Mouse (Mus musculus) left cerebral cortex, adult 2 months (tissue): ENCODE measurements around the gene Creb3l1. TPM values are rescaled to one million over a fixed set of nuclear protein-coding genes. Genes with fewer than 3 reads are reported as not detected.
A peak's percentile ranks its signal among the peaks of the same experiment; 100 is the strongest.

ENCODE experiments used
- DNase-seq, 2 experiments: peaks; one replicate each; pipeline ENCODE4 v3.0.0; 2021 to 2022; ENCODE audit warnings: low spot score in 2 of 2, mixed read lengths in 1 of 2; ENCODE audit errors: extremely low spot score in 1 of 2
- H3K27ac ChIP-seq: fragments of 200-600 bp; 2 replicates; pipeline ENCODE4 v1.8.1; 2022
- H3K4me3 ChIP-seq: fragments of 200-600 bp; 2 replicates; pipeline ENCODE4 v1.8.1; 2022
- CTCF ChIP-seq: fragments of 200-600 bp; IDR thresholded peaks from 2 replicates; pipeline ENCODE4 v1.8.1; 2022; ENCODE audit warnings: antibody characterized with exemption, mild to moderate bottlenecking, moderate library complexity
- intact Hi-C: fragments of 180-260 bp; cut with DNase I; formaldehyde crosslinking; loops from one replicate; pipeline ENCODE4 v1.15.1; 2025
- long read RNA-seq, 2 experiments: library from polyadenylated mRNA; stranded (forward); transcript quantifications; one replicate each; pipeline ENCODE4 v2.0.0; 2021; ENCODE audit warnings: borderline mapping rate in 2 of 2
- total RNA-seq, 2 experiments: library from RNA; stranded (reverse); gene quantifications; 2 replicates each; pipeline ENCODE4 v1.2.3; 2021

Creb3l1 gene
- total RNA-seq, result 1 to 10 TPM; 2.3 TPM
- long read RNA-seq, experiment 1, transcript Creb3l1-201 (12 exons, 2,603 nt), result major isoform, 5 of 7 reads
- long read RNA-seq, experiment 1, partial matches to known transcripts, result 0 of 7 reads
- long read RNA-seq, experiment 1, other reads (novel, unspliced or antisense), result 2 of 7 reads
- long read RNA-seq, experiment 2, partial matches to known transcripts, result 0 of 3 reads
- long read RNA-seq, experiment 2, other reads (novel, unspliced or antisense), result 0 of 3 reads

DNA sequence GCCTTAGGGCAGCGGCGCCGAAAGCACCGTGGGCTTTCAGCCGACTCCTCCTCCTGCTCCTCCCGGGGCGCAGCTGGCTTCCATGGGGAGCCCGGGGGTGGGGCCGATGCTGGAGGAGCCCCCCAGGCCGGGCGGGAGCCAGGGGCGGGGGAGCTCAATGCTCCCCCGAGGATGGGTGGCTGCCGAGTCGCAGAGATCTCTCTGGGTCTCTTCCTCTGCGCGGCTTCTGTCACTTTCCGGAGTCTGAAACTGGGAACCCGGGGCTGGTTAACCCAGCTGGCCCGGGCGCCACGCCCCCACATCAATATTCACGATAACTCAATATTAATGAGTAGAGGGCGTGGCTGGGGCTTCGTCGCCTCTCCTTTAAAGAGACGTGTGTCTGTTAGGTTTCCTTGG is at the start of gene Creb3l1:
Creb3l1 (minus strand) TSS at position 229 of the 399 bp plus-strand sequence.
- TF ChIP-seq CTCF, result no peak
- intact Hi-C loops, result no loop called here
- Histone ChIP-seq H3K4me3 (peak within 1 kb of the TSS; percentile 53), H3K27ac (no peak within 1 kb of the TSS)
- peak in 1 of 2 experiments; percentile 51 for DNase-seq

DNA sequence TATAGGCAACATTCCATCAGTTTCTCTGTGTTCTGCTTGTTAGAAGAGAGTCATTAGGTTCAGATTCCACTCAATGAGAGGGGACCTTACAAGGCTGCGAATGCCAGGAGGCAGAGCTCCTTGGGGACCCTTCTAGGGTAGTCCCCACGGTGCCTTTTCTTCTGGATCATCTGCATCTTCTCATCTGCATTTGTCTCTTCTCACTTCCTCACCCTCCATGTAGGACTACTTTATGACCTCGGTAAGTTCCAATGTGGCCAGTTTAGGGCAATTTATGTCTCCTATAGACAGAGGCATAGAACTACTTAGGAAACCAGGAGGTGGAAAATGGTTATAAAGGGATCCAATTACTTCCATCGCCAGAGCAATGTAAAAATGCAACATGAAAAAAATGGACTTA is 46.8 kb upstream of the Creb3l1 start:
- no peak overlapping the region for H3K27ac ChIP-seq
- TF ChIP-seq CTCF, result no peak
- no peak for DNase-seq
- intact Hi-C loops, result no loop called here
- no peak overlapping the region for H3K4me3 ChIP-seq

DNA sequence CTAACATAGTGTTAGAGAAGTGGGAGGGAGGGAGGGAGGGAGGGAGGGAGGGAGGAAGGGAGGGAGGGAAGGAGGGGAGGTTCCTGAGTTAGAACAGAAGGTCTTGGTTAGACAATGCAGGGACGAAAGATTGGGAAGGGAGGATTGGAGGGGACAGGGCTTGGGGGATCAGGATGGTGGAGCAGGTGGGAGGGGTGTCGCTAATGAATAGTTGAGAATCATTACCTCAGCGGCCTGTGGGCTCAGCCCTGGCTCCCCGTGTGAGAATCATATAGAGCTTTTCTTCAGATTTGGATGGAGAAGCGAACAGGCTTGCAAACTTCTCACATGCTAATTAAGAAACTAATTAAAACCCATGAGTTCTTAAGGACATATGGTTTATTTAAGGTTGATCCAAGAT is 45.3 kb upstream of the Creb3l1 start:
- no peak for DNase-seq
- H3K27ac ChIP-seq, result no peak overlapping the region
- H3K4me3 ChIP-seq, result no peak overlapping the region
- TF ChIP-seq CTCF, result no peak
- intact Hi-C loops, result no loop called here

DNA sequence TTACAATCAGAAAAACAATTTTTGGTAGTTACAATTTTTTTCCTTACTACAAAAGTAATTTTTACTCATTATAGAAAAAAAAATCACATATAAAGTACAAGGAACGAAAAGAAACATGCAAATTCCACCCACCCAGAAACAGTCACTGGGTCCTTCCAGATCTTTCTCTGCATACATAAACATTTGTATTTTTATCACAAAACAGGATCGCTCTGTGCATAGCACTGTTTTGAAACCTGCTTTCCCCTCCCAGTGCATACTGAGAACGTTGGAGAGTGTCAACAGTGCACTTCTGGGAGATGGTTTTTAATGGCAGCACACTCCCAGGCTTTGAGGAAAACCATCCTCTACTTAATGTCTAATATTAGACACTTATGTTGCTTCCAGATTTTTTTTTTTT is 43.3 kb upstream of the Creb3l1 start:
- TF ChIP-seq CTCF, result no peak
- intact Hi-C loops, result no loop called here
- no peak for DNase-seq
- Histone ChIP-seq H3K4me3 (no peak overlapping the region), H3K27ac (no peak overlapping the region)

DNA sequence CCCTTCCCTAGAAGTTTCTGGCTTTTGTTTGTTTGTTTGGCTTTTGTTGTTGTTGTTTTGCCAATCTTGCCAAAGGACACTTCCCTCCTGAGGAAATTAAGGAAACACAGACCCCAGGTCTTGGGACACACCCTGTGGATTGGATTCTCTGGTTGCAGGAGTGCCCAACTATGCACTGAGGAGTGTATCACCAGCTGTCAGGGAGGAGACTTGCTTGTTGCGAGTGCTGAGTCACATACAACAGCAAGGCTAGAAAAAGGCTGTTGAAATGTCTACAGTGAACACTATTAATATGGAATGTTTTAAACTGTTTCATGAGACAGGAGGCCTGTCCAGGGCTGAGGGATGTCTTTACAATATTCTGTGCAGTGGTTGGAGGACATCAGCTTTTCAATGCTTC is 42.6 kb upstream of the Creb3l1 start:
- TF ChIP-seq CTCF, result no peak
- DNase-seq, result no peak
- H3K4me3 ChIP-seq, result no peak overlapping the region
- intact Hi-C loops, result no loop called here
- H3K27ac ChIP-seq, result no peak overlapping the region

DNA sequence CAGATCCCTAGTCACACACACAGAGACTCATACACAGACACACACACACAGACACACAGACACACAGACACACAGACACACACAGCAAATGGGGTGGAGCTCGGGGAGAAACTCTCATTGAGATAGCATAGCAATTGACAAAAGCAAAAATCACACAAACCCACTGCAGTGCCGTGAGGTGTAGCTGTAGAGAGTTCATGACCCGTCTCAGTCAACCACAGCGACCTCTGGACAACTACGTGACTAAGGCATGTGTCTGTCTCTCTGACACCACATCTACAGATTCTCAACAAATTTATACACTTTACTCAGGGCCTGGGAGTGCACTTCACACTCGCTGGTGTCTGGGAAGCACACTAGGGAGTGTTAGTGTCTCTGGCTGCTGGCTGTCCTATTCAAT is 41.6 kb upstream of the Creb3l1 start:
- Histone ChIP-seq H3K4me3 (no peak overlapping the region), H3K27ac (no peak overlapping the region)
- no peak for TF ChIP-seq CTCF
- no peak for DNase-seq
- intact Hi-C loops, result no loop called here

DNA sequence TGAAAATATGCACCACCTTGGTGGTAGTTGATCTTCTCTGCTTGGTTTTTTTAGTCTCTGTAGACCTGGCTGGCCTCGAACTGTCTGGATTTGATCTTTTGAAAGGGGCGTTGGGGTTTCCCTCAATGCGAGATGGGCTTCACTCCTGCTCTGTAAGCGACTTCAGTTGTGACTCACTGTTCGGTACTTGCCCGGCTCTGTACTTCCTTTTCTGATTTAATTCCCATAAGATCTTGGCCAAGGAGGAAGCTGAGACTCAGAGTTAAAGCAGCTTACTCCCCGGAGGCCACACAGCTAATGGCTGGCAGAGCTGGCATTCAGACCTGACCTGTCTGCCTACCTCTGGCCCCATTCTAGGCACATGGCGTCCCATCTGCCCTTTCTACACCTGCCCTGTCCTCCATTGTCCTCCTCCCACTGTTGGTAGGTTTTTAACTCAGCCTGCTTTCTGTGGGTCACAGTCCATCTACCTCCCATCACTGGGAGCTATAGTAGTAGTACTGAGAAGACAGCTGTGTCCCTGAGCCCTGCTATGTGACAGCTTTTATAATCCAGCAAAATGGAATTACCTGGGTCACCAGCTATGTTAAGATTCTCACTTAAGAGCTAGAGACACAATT is 41.1 kb upstream of the Creb3l1 start:
- TF ChIP-seq CTCF, result no peak
- intact Hi-C loops, result no loop called here

DNA sequence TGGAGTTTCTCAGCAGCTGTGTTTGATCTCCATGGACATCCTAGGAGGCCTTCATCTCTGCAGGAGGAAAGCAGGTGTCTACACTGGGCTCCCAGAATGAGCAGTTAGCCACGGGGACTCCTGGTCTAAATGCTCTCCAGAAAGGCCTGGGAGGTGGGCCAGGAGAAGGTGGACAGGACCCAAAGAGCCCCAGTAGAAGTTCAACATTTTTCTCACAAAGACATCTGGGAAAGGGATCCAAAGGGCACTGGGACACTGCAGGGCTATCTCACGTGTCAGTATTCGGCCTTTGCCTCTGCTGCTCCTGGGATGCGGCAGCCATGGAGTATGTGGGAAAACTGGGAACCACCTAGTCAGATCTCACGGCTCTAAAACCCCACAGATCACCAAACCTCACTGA is 38.8 kb upstream of the Creb3l1 start:
- H3K4me3 ChIP-seq, result no peak overlapping the region
- intact Hi-C loops, result loop anchor here (5.0 kb wide), 1 partner anchor 369 kb away; the partner anchor contains the start of gene Cry2
- no peak overlapping the region for H3K27ac ChIP-seq
- TF ChIP-seq CTCF, result no peak
- no peak for DNase-seq

More for the DNA sequence above, 41.1 kb upstream of the Creb3l1 start:
- Histone ChIP-seq H3K27ac (no peak overlapping the region), H3K4me3 (no peak overlapping the region)
- DNase-seq, result no peak

DNA sequence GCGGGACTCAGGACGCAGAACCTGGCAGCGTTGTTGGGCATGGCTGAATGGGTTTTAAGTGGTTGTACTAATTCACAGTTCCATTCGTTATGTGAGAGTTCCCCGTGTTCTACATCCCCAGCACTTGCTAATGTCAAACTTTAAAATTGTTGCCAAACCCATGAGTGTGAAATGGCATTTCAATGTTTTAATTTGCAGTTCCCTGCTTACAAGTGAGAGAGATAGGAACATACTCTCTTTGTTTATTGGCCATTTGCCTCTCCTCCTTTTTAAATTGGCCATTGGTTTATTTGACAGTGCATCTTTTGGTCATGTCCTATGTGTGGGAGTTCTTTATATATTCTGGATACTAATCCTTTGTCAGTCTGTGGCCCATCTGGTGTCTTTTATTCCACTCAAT is 37.0 kb upstream of the Creb3l1 start:
- Histone ChIP-seq H3K4me3 (no peak overlapping the region), H3K27ac (no peak overlapping the region)
- DNase-seq, result no peak
- intact Hi-C loops, result loop anchor here (5.0 kb wide), 1 partner anchor 371 kb away; the partner anchor contains the start of gene Cry2
- no peak for TF ChIP-seq CTCF

DNA sequence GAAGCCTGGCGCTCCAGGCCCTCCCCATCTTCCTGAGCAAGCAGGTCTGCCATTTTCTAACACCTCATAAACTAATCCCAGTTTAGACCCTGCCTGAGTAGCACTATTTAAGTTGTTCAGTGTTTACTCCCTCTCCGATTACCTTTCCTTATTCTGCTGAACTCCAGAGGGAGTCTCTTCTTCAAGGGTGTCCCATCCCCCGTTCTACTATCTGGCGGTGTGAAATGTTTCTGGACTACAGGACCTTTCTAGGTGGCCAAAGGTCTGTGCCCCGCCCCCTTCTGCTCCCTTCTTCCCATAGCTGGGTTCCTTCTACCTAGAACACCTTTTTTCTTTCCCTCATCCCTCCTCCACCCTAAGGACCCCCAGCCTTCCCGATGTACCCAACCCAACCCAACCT is 36.0 kb upstream of the Creb3l1 start:
- DNase-seq, result no peak
- intact Hi-C loops, result loop anchor here (5.0 kb wide), 1 partner anchor 372 kb away; the partner anchor contains the start of gene Cry2
- Histone ChIP-seq H3K4me3 (peak overlapping the region; percentile 71), H3K27ac (peak overlapping the region; percentile 97)
- no peak for TF ChIP-seq CTCF

DNA sequence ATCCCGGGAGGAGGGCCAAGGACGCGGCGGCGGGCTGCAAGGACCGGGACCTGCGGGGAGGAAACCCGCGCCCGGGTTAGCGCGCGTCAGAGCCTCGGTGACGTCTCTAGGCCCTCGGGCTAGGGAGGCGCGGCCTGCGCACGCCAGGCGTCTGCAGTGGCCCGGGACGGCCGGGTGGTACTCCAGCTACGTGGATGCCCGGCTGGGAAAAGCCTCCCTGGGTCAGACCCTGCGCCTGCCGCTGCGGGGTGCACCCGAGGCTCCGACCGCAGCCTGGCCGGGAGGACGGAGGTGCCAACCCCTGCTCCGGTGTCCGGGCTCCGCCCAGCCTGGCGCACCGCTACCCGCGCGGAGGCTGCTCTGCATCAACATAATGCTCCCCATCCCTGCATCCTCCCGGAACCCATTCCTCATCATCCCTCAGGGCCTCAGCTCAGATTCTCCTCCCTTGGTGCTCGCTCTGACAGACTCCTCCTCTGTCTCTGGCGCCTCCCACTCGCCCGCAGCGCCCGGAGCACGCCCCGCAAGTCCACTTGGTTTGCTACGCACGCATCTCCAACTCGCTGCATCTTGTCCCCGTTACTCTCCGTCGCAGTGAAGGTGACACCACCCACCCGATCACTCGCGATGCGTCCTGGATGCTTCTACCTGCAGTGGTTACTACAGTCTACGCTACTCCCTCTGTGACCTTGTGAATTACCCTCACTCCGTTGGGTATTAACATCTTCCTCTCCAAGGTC is 35.3 kb upstream of the Creb3l1 start:
- intact Hi-C loops, result loop anchor here (5.0 to 10.0 kb wide), 4 partner anchors 112 to 373 kb away; partner anchors contain the start of genes Chrm4, Cry2 and Gm9821
- Histone ChIP-seq H3K4me3 (peak overlapping the region; percentile 71), H3K27ac (peak overlapping the region; percentile 97)
- DNase-seq, result peak; percentile 75 to 79
- TF ChIP-seq CTCF, result no peak; the same call in 1 of the 2 replicates

DNA sequence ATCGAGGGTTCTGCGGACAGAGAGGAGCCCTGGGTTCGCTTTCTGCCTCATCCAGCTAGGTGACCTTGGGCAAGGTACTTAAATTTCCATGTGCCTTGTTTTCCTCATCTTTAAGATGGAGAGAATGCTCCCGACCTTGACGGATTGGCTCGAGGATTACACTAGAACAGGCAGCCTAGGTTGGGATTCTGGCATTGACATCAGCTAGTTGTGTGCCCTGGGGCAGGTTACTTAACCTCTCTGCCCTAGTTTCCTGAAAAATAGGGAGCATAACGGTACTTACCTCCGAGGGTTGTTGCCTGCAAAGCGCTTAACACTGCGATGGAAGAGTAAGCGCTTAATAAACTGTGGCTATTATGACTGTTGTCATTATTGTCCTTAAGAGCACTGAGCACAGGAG is 34.6 kb upstream of the Creb3l1 start:
- no peak for DNase-seq
- Histone ChIP-seq H3K4me3 (peak overlapping the region; percentile 71), H3K27ac (peak overlapping the region; percentile 97)
- no peak for TF ChIP-seq CTCF
- intact Hi-C loops, result loop anchor here (1.0 to 10.0 kb wide), 6 partner anchors 52 to 284 kb away; partner anchors contain the start of genes Chrm4 and Gm9821
